Mouse (Mus musculus) CD4-positive naive resting alpha-beta T cell, adult 76 days (primary cell): Measurements from ENCODE around the gene Trmt11. TPM values are rescaled to one million over a fixed set of nuclear protein-coding genes. Genes with fewer than 3 reads are reported as not detected.

ENCODE experiments used
- total RNA-seq: library from RNA; stranded (reverse); gene quantifications from one replicate; pipeline ENCODE4 v1.2.4, GENCODE M21; 2023

The Trmt11 gene
- total RNA-seq: 21.4 TPM

GRCm38 (mm10) chr10:30600542-30600966 lies at the start of gene Trmt11:
TSS of gene Trmt11 (minus strand) at chr10:30600749.

DNA sequence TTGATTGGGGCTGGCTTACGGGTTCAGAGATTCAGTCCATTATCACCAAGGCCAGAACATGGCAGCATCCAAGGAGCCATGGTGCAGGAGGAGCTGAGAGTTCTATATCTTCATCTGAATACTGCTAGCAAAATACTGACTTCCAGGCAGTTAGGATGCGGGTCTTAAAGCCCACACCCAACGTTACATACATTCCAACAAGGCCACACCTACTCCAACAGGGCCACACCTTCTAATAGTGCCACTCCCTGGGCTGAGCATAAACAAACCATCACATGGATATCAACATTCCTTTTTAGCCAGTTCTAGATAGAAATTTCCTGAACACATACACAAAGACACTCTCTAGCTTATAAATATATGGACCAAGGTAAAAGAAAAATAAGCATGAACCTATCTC lies 29.0 kb upstream of the Trmt11 start, which contains the start of gene Hint3:
Gene Hint3 (minus strand): TSS at position 120 of the 400 bp plus-strand sequence.

Other genes with a start within 250 kb of the Trmt11 start
- 24.0 TPM for gene Hint3, start 28.9 kb upstream of the Trmt11 start, total RNA-seq
- gene Ncoa7, start 202.6 kb upstream of the Trmt11 start, total RNA-seq: 22.6 TPM
- not detected for gene Hey2, start 242.1 kb upstream of the Trmt11 start, total RNA-seq